Mouse (Mus musculus): ENCODE data around the gene Crygn. TPM values are rescaled to one million over a fixed set of nuclear protein-coding genes. Genes with fewer than 3 reads are reported as not detected.

Crygn gene
- polyA plus RNA-seq, 2 experiments = 1.2 TPM; not detected in 1

DNA sequence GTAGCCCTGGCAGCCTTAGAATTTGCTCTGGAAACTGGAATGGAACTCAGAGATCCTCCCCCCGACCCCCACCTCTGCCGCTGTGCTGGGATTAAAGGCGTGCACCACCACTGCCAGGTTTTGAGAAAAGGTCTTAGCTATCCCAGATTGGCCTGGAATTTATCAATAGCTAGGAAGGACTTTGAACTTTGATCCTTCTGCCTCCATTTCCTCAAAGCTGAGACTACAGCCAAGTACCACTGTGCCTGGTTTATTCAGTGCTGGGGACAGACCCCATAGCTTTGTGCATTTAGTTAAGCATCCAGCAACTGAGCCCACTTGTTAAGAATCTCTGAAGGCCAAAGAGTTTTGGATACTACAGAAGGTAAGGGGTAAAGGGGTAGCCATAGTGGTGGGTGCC lies 877 bp downstream of the Crygn start:
- no peak overlapping the region for H3K4me3 ChIP-seq (ENCODE audit: insufficient read depth in 1 of 2, low read depth in 2 of 2, low read length in 2 of 2)
- ATAC-seq (ENCODE audit: insufficient read depth) (no peak), DNase-seq (ENCODE audit: low read depth in 3 of 3, low spot score in 3 of 3) (no peak)
- no peak for TF ChIP-seq CTCF (IDR thresholded peaks at IDR 0.05; ENCODE audit: low read depth)
- no peak for TF ChIP-seq EP300 (IDR thresholded peaks at IDR 0.05; ENCODE audit: low read depth)
- 0 out of 4 replicates have a peak, but pooled peaks cover 0 to 2% of the 10 kb centered on the region in 2 experiments for H3K4me1 ChIP-seq (replicated peaks; ENCODE audit: control insufficient read depth in 2 of 2, insufficient read depth in 2 of 2, low read length in 1 of 2)
- no peaks in the 10 kb centered on the region for H3K9me3 ChIP-seq (ENCODE audit: control insufficient read depth, low read length)
- H3K36me3 ChIP-seq (replicated peaks; ENCODE audit: control insufficient read depth, insufficient read depth, low read depth) = no peaks in the 10 kb centered on the region
- WGBS (ENCODE audit: insufficient replicate concordance) = 57% methylated on average over 3 of the region's 3 CpGs
- no peaks in the 10 kb centered on the region for H3K27me3 ChIP-seq (ENCODE audit: control insufficient read depth, insufficient read depth, low read length)
- H3K4me2 ChIP-seq (ENCODE audit: low read depth) = no peak overlapping the region
- H3K9ac ChIP-seq (replicated peaks) = no peak overlapping the region
- no peak overlapping the region for H3K27ac ChIP-seq

DNA sequence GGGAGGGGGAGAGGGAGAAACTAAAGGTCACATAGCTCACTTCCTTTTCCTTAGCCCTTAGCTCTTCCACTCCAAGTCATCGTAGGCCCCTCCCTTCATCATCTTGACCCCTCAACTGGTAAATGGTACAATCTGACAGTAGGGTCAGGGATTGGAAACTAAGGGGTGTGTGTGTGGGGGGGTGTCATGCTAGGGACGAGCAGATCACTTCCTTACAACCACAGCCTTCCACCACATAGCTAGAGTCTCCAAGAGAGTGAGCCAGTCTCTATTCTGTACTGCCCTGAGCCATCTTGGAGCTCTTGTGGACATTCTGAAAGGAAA lies 5.7 kb downstream of the Crygn start:
- Histone ChIP-seq H3K4me2 (ENCODE audit: low read depth) (no peak overlapping the region), H3K4me1 (replicated peaks; ENCODE audit: control insufficient read depth in 2 of 2, insufficient read depth in 2 of 2, low read length in 1 of 2) (peaks cover 0 to 10% of the 10 kb centered on the region in 2 experiments; a peak in 3 of 4 replicates), H3K9me3 (ENCODE audit: control insufficient read depth, low read length) (no peaks in the 10 kb centered on the region), H3K9ac (replicated peaks) (no peak overlapping the region), H3K27me3 (ENCODE audit: control insufficient read depth, insufficient read depth, low read length) (peaks cover 6% of the 10 kb centered on the region; the same call in 1 of the 2 replicates), H3K27ac (no peak overlapping the region), H3K36me3 (replicated peaks; ENCODE audit: control insufficient read depth, insufficient read depth, low read depth) (no peaks in the 10 kb centered on the region), H3K4me3 (ENCODE audit: insufficient read depth in 1 of 2, low read depth in 2 of 2, low read length in 2 of 2) (no peak overlapping the region)
- 2% methylated on average over 2 of the region's 2 CpGs for WGBS (ENCODE audit: insufficient replicate concordance)
- no peak for DNase-seq (ENCODE audit: low read depth in 3 of 3, low spot score in 3 of 3)
- TF ChIP-seq CTCF (IDR thresholded peaks at IDR 0.05; ENCODE audit: low read depth) = no peak
- no peak for TF ChIP-seq EP300 (IDR thresholded peaks at IDR 0.05; ENCODE audit: low read depth)
- no peak for ATAC-seq (ENCODE audit: insufficient read depth)

GRCm38 (mm10) chr5:24751305-24752174 lies 6.3 kb downstream of the Crygn start:
- H3K36me3 ChIP-seq (replicated peaks; ENCODE audit: control insufficient read depth, insufficient read depth, low read depth) = no peaks in the 10 kb centered on the region
- TF ChIP-seq CTCF (IDR thresholded peaks at IDR 0.05; ENCODE audit: low read depth) = no peak
- peak overlapping the region; percentile 92 for H3K4me2 ChIP-seq (ENCODE audit: low read depth)
- no peak overlapping the region for H3K27ac ChIP-seq
- no peaks in the 10 kb centered on the region for H3K9me3 ChIP-seq (ENCODE audit: control insufficient read depth, low read length)
- H3K27me3 ChIP-seq (ENCODE audit: control insufficient read depth, insufficient read depth, low read length) = peaks cover 6% of the 10 kb centered on the region; the same call in 1 of the 2 replicates
- DNase-seq (ENCODE audit: low read depth in 3 of 3, low spot score in 3 of 3) (no peak), ATAC-seq (ENCODE audit: insufficient read depth) (peak; percentile 31; the same call in 1 of the 2 replicates)
- 3% methylated on average over 25 of the region's 25 CpGs for WGBS (ENCODE audit: insufficient replicate concordance)
- peak overlapping the region; percentile 64; the same call in 1 of the 2 replicates for H3K9ac ChIP-seq (replicated peaks)
- peaks cover 0 to 10% of the 10 kb centered on the region in 2 experiments; a peak in 3 of 4 replicates for H3K4me1 ChIP-seq (replicated peaks; ENCODE audit: control insufficient read depth in 2 of 2, insufficient read depth in 2 of 2, low read length in 1 of 2)
- peak overlapping the region; percentile 49 to 58 for H3K4me3 ChIP-seq (ENCODE audit: insufficient read depth in 1 of 2, low read depth in 2 of 2, low read length in 2 of 2)

DNA sequence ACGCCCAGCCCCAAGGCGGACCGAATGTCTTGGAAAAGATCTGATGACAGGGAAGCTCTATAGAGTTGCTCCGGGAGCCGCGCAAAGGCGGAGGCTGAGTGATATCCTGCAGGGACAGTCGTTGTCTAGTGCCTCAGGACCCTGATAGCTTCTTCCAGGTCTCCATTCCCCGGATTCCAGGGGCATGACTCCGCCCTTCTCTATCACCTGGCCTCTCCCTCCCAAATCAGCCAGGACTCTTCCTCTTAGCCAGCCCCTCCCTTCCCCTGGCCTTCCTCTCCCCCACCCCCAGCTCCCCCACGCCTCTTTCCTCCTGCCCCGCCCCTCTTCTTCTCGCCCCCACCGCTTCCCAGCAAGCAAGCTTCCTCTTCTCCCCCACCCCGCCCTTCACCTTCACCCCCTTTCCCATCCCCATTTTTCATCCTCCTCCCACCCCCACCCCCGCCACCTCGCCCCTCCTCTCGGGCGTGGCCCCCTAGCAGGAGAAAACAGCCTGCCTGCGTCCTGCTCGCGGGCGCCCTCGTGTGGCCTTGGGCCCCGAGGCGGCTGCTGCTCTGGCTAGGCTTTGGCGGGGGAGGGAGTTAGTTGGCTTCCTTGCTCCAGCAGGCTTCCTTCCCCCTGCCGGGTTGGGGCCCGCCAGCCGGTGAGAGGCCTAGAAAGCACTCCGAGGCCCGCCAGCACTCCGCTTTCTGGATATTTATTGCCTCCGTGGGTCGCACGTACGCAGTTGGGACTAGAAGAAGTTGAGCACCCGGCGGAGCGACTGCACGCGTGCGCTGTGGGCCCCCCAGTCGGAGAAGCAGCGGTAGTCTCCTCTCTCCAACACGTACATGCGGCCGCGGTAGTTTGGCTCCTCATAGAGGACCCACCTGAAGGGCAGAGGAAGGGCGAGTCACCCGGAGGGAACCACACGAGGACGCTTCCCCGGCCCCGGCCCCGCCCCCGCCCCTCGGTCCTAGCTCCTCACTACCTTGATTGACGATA lies 7.2 kb downstream of the Crygn start:
- H3K36me3 ChIP-seq (replicated peaks; ENCODE audit: control insufficient read depth, insufficient read depth, low read depth) = no peaks in the 10 kb centered on the region
- DNase-seq (ENCODE audit: low read depth in 3 of 3, low spot score in 3 of 3) (peak; percentile 27 to 56 (median 36)), ATAC-seq (ENCODE audit: insufficient read depth) (peak; percentile 77)
- H3K9ac ChIP-seq (replicated peaks) = peak overlapping the region; percentile 64
- H3K9me3 ChIP-seq (ENCODE audit: control insufficient read depth, low read length) = no peaks in the 10 kb centered on the region
- H3K4me2 ChIP-seq (ENCODE audit: low read depth) = peak overlapping the region; percentile 92
- TF ChIP-seq EP300 (IDR thresholded peaks at IDR 0.05; ENCODE audit: low read depth) = no peak
- peak; percentile 93 for TF ChIP-seq CTCF (IDR thresholded peaks at IDR 0.05; ENCODE audit: low read depth)
- H3K4me3 ChIP-seq (ENCODE audit: insufficient read depth in 1 of 2, low read depth in 2 of 2, low read length in 2 of 2) = peak overlapping the region; percentile 49 to 58
- peaks cover 0 to 10% of the 10 kb centered on the region in 2 experiments; a peak in 3 of 4 replicates for H3K4me1 ChIP-seq (replicated peaks; ENCODE audit: control insufficient read depth in 2 of 2, insufficient read depth in 2 of 2, low read length in 1 of 2)
- 3% methylated on average over 59 of the region's 59 CpGs for WGBS (ENCODE audit: insufficient replicate concordance)
- peaks cover 6% of the 10 kb centered on the region; the same call in 1 of the 2 replicates for H3K27me3 ChIP-seq (ENCODE audit: control insufficient read depth, insufficient read depth, low read length)
- H3K27ac ChIP-seq = no peak overlapping the region

Data from liver, embryonic 14.5 days (tissue).